Mouse (Mus musculus): ENCODE data around the gene Bicral. TPM values are rescaled to one million over a fixed set of nuclear protein-coding genes. Genes with fewer than 3 reads are reported as not detected.

The Bicral gene
- polyA plus RNA-seq, 1 experiment from 2014 or later: 7.5 TPM

- no peaks in the 10 kb centered on the region for H3K36me3 ChIP-seq (ENCODE audit: control insufficient read depth, insufficient read depth, low read length)
- H3K4me1 ChIP-seq (ENCODE audit: control insufficient read depth, insufficient read depth, low read length): no peaks in the 10 kb centered on the region
- no peak overlapping the region for H3K27ac ChIP-seq (ENCODE audit: low read depth, low read length)
- 89% methylated on average over 10 of the region's 10 CpGs for WGBS
- DNase-seq (ENCODE audit: low spot score) (no peak), ATAC-seq (no peak)
- no peaks in the 10 kb centered on the region for H3K9me3 ChIP-seq (replicated peaks; ENCODE audit: control insufficient read depth, low read length)
- no peaks in the 10 kb centered on the region for H3K27me3 ChIP-seq (replicated peaks; ENCODE audit: control insufficient read depth, insufficient read depth, low read length)
- no peak overlapping the region for H3K4me3 ChIP-seq (ENCODE audit: low read depth, low read length)
- H3K4me2 ChIP-seq (ENCODE audit: low read length): no peak overlapping the region
- H3K9ac ChIP-seq (ENCODE audit: low read length): no peak overlapping the region
Measured at GRCm38 (mm10) chr17:46840304-46841010, 17.8 kb downstream of the Bicral start.

DNA sequence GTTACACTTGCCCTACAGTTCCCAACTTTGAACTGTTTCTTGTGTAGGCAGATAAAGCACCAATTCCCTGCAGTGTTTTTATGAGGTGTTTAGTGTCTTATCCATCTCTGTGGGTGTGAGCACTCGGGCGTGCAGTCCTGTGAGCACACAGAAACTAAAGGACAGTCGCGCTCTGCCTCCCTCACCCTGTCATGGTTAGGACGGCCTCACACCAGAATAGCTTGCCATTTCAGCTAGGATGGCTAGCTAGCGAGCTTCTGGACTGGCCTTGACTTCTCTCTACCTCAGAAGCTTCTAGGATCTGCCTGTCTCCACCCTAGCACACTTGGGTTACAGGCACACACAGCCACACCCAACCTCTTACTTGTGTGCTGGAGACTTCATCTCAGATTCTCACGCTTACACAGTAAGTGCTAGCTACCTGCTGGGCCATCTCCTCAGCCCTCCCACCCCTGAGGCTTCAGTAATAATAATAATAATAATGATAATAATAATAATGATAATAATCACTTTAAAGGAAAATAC lies 19.8 kb downstream of the Bicral start:
- WGBS: 79% methylated on average over 7 of the region's 7 CpGs
- no peak overlapping the region for H3K9ac ChIP-seq (ENCODE audit: low read length)
- H3K27ac ChIP-seq (ENCODE audit: low read depth, low read length): no peak overlapping the region
- no peak overlapping the region for H3K4me3 ChIP-seq (ENCODE audit: low read depth, low read length)
- no peak overlapping the region for H3K4me2 ChIP-seq (ENCODE audit: low read length)
- H3K36me3 ChIP-seq (ENCODE audit: control insufficient read depth, insufficient read depth, low read length): no peaks in the 10 kb centered on the region
- no peaks in the 10 kb centered on the region for H3K27me3 ChIP-seq (replicated peaks; ENCODE audit: control insufficient read depth, insufficient read depth, low read length)
- DNase-seq (ENCODE audit: low spot score) (no peak), ATAC-seq (no peak)
- no peaks in the 10 kb centered on the region for H3K9me3 ChIP-seq (replicated peaks; ENCODE audit: control insufficient read depth, low read length)
- no peaks in the 10 kb centered on the region for H3K4me1 ChIP-seq (ENCODE audit: control insufficient read depth, insufficient read depth, low read length)

DNA sequence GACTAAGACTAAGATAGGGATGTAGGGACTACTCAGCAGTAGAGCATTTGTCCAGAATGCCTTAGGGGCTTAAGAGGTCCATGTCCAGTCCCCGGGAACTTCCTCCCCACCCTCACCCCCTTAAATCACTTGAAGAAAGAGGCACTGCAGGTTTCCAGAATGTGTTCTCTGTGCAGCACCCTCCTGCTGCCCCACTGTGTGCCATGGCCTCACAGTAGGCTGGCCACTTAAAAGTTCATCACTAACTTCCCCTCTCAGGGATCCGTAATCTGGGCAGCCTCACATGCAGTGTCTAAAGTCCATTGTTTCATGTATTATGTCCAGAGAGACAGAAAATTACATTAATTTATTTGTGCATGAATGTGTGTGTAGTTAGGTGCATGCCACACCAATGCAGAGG lies 20.4 kb downstream of the Bicral start:
- Histone ChIP-seq H3K27ac (ENCODE audit: low read depth, low read length) (no peak overlapping the region), H3K4me3 (ENCODE audit: low read depth, low read length) (no peak overlapping the region), H3K4me1 (ENCODE audit: control insufficient read depth, insufficient read depth, low read length) (no peaks in the 10 kb centered on the region), H3K9me3 (replicated peaks; ENCODE audit: control insufficient read depth, low read length) (no peaks in the 10 kb centered on the region), H3K27me3 (replicated peaks; ENCODE audit: control insufficient read depth, insufficient read depth, low read length) (no peaks in the 10 kb centered on the region), H3K36me3 (ENCODE audit: control insufficient read depth, insufficient read depth, low read length) (no peaks in the 10 kb centered on the region), H3K4me2 (ENCODE audit: low read length) (no peak overlapping the region), H3K9ac (ENCODE audit: low read length) (no peak overlapping the region)
- ATAC-seq (no peak), DNase-seq (ENCODE audit: low spot score) (no peak)
- WGBS: 89% methylated on average over 2 of the region's 2 CpGs

- 92% methylated on average over 6 of the region's 6 CpGs for WGBS
- H3K36me3 ChIP-seq (ENCODE audit: control insufficient read depth, insufficient read depth, low read length): no peaks in the 10 kb centered on the region
Measured at GRCm38 (mm10) chr17:46835093-46835715, 23.1 kb downstream of the Bicral start.

DNA sequence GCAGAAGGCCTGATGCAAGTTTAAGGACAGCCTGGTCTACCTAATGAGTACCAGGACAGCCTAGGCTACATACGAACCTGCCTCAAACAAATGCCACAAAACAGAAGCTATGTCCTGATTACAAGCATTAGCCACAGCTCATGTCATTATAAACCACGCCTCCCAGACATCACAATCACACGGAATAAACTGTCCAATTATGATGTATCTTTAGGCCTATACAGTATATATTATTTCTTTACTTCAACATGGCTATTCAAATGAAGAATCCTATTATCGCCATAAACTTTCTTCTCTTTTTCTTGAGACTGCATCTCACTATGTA lies 25.3 kb downstream of the Bicral start:
- Histone ChIP-seq H3K27ac (ENCODE audit: low read depth, low read length) (no peak overlapping the region), H3K4me3 (ENCODE audit: low read depth, low read length) (no peak overlapping the region), H3K4me1 (ENCODE audit: control insufficient read depth, insufficient read depth, low read length) (no peaks in the 10 kb centered on the region), H3K4me2 (ENCODE audit: low read length) (no peak overlapping the region), H3K9ac (ENCODE audit: low read length) (no peak overlapping the region), H3K36me3 (ENCODE audit: control insufficient read depth, insufficient read depth, low read length) (peaks cover 11% of the 10 kb centered on the region), H3K27me3 (replicated peaks; ENCODE audit: control insufficient read depth, insufficient read depth, low read length) (no peaks in the 10 kb centered on the region), H3K9me3 (replicated peaks; ENCODE audit: control insufficient read depth, low read length) (no peaks in the 10 kb centered on the region)
- ATAC-seq (no peak), DNase-seq (ENCODE audit: low spot score) (no peak)
- WGBS: 93% methylated on average over 4 of the region's 4 CpGs

More at GRCm38 (mm10) chr17:46835093-46835715, 23.1 kb downstream of the Bicral start:
- no peak for ATAC-seq
- Histone ChIP-seq H3K9ac (ENCODE audit: low read length) (no peak overlapping the region), H3K4me2 (ENCODE audit: low read length) (no peak overlapping the region), H3K4me3 (ENCODE audit: low read depth, low read length) (no peak overlapping the region), H3K27me3 (replicated peaks; ENCODE audit: control insufficient read depth, insufficient read depth, low read length) (no peaks in the 10 kb centered on the region), H3K9me3 (replicated peaks; ENCODE audit: control insufficient read depth, low read length) (no peaks in the 10 kb centered on the region), H3K4me1 (ENCODE audit: control insufficient read depth, insufficient read depth, low read length) (no peaks in the 10 kb centered on the region), H3K27ac (ENCODE audit: low read depth, low read length) (no peak overlapping the region)
- no peak for DNase-seq (ENCODE audit: low spot score)

DNA sequence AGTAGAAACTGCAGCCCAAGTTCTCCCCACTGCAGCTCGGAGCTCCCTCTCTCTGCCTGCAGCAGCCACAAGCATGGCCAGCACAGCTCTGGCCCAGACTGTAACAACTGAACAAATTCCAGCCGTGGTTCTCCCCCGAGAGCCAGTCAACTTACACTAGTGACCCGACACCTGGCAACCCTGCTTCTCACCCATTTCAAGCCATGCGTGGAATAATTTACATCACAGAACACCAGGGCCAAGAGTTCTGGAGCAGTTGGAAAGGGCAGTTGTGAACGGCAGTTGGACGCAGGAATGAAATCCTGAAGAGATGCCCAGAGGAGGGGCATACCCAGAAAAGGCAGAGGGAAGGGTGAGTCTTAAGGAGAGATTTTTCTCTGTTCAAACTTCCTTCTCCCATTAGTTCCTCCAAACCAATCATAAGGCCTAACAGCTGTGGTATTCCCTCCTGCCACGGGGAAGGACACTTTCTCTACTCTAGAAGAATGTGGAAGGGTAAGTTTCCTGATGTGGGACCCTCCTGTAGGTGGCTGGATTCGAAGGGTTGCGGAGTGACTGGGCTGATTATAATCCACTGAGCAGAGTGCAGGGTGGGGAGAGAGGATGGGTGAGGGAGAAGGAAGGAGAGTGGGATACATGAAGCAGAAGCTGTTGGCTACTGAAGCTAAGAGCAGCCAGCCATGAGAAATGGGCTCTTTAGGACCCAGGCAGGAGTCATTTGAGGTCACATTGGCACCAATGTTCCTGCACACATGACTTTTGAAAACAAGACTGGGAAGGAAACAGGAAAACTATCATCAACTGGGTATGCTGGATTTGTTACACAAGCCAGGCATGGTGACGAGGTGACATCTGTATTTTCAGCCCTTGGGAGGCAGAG lies 25.9 kb downstream of the Bicral start:
- DNase-seq (ENCODE audit: low spot score) (no peak), ATAC-seq (no peak)
- 81% methylated on average over 11 of the region's 11 CpGs for WGBS
- no peak overlapping the region for H3K4me2 ChIP-seq (ENCODE audit: low read length)
- H3K9ac ChIP-seq (ENCODE audit: low read length): no peak overlapping the region
- no peak overlapping the region for H3K4me3 ChIP-seq (ENCODE audit: low read depth, low read length)
- peaks cover 14% of the 10 kb centered on the region for H3K36me3 ChIP-seq (ENCODE audit: control insufficient read depth, insufficient read depth, low read length)
- H3K4me1 ChIP-seq (ENCODE audit: control insufficient read depth, insufficient read depth, low read length): no peaks in the 10 kb centered on the region
- no peaks in the 10 kb centered on the region for H3K9me3 ChIP-seq (replicated peaks; ENCODE audit: control insufficient read depth, low read length)
- no peaks in the 10 kb centered on the region for H3K27me3 ChIP-seq (replicated peaks; ENCODE audit: control insufficient read depth, insufficient read depth, low read length)
- no peak overlapping the region for H3K27ac ChIP-seq (ENCODE audit: low read depth, low read length)

- WGBS: 89% methylated on average over 11 of the region's 11 CpGs
- no peak overlapping the region for H3K27ac ChIP-seq (ENCODE audit: low read depth, low read length)
- H3K9ac ChIP-seq (ENCODE audit: low read length): no peak overlapping the region
Measured at GRCm38 (mm10) chr17:46829856-46830535, 28.3 kb downstream of the Bicral start.

DNA sequence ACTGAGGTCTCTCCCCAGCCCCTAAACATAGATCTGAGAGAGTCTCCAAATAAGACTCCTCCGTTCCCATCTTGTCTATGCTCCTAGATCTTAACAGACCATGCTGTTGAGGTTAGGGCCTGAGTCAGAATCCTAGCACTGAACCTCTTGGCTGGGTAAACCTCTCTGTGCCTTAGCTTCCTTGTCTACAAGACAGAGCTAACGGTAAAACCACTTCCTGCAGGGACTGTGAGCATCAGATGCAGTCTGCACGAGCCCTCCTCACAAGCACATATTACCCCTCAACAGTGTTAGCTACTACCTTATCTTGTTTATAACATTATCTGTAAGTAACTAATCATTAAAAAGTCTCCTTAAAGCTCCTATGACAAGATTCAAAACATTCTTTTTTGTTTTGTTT lies 29.3 kb downstream of the Bicral start:
- H3K4me2 ChIP-seq (ENCODE audit: low read length): no peak overlapping the region
- no peaks in the 10 kb centered on the region for H3K4me1 ChIP-seq (ENCODE audit: control insufficient read depth, insufficient read depth, low read length)
- no peaks in the 10 kb centered on the region for H3K27me3 ChIP-seq (replicated peaks; ENCODE audit: control insufficient read depth, insufficient read depth, low read length)
- H3K4me3 ChIP-seq (ENCODE audit: low read depth, low read length): no peak overlapping the region
- no peak overlapping the region for H3K27ac ChIP-seq (ENCODE audit: low read depth, low read length)
- H3K9me3 ChIP-seq (replicated peaks; ENCODE audit: control insufficient read depth, low read length): no peaks in the 10 kb centered on the region
- peaks cover 46% of the 10 kb centered on the region for H3K36me3 ChIP-seq (ENCODE audit: control insufficient read depth, insufficient read depth, low read length)
- ATAC-seq (no peak), DNase-seq (ENCODE audit: low spot score) (no peak)
- WGBS: 93% methylated on average over 3 of the region's 3 CpGs
- no peak overlapping the region for H3K9ac ChIP-seq (ENCODE audit: low read length)

More at GRCm38 (mm10) chr17:46829856-46830535, 28.3 kb downstream of the Bicral start:
- H3K36me3 ChIP-seq (ENCODE audit: control insufficient read depth, insufficient read depth, low read length): peaks cover 36% of the 10 kb centered on the region
- ATAC-seq: no peak
- H3K4me3 ChIP-seq (ENCODE audit: low read depth, low read length): no peak overlapping the region
- H3K27me3 ChIP-seq (replicated peaks; ENCODE audit: control insufficient read depth, insufficient read depth, low read length): no peaks in the 10 kb centered on the region
- no peak for DNase-seq (ENCODE audit: low spot score)
- no peak overlapping the region for H3K4me2 ChIP-seq (ENCODE audit: low read length)
- H3K4me1 ChIP-seq (ENCODE audit: control insufficient read depth, insufficient read depth, low read length): no peaks in the 10 kb centered on the region
- no peaks in the 10 kb centered on the region for H3K9me3 ChIP-seq (replicated peaks; ENCODE audit: control insufficient read depth, low read length)
